Mouse (Mus musculus) embryonic facial prominence, embryonic 13.5 days (tissue): ENCODE results near the gene Arv1. TPM values are rescaled to one million over a fixed set of nuclear protein-coding genes. Genes with fewer than 3 reads are reported as not detected.
A peak's percentile ranks its signal among the peaks of the same experiment; 100 is the strongest.

ENCODE experiments used
- ATAC-seq: fragments of 200-750 bp; cut with Nextera tagmentation; 2 replicates; pipeline ENCODE4 v1.8.0; 2017; ENCODE audit warnings: low read depth; ENCODE audit not compliant: insufficient number of reproducible peaks, insufficient read depth, low FRiP score, low TSS enrichment
- H3K27ac ChIP-seq: fragments of 300-500 bp; sonication (generic); 2 replicates; pipeline ENCODE4 v1.5.1; 2015; ENCODE audit warnings: moderate library complexity, mild to moderate bottlenecking, inconsistent platforms
- H3K27me3 ChIP-seq: fragments of 300-500 bp; sonication (generic); 2 replicates; pipeline ENCODE4 v1.6.1; 2015; ENCODE audit warnings: mild to moderate bottlenecking, inconsistent platforms
- H3K36me3 ChIP-seq: fragments of 300-500 bp; sonication (generic); 2 replicates; pipeline ENCODE4 v1.6.1; 2015; ENCODE audit warnings: mild to moderate bottlenecking, inconsistent platforms
- H3K4me1 ChIP-seq: fragments of 300-500 bp; sonication (generic); 2 replicates; pipeline ENCODE4 v1.6.1; 2015; ENCODE audit warnings: inconsistent platforms
- H3K4me2 ChIP-seq: fragments of 300-500 bp; sonication (generic); 2 replicates; pipeline ENCODE4 v1.6.1; 2015; ENCODE audit warnings: moderate library complexity, mild to moderate bottlenecking, inconsistent platforms
- H3K4me3 ChIP-seq: fragments of 300-500 bp; sonication (generic); 2 replicates; pipeline ENCODE4 v1.5.1; 2015; ENCODE audit warnings: mild to moderate bottlenecking, inconsistent platforms
- H3K9ac ChIP-seq: fragments of 300-500 bp; sonication (generic); 2 replicates; pipeline ENCODE4 v1.6.1; 2015; ENCODE audit warnings: mild to moderate bottlenecking, inconsistent platforms
- H3K9me3 ChIP-seq: fragments of 300-500 bp; sonication (generic); 2 replicates; pipeline ENCODE4 v1.6.1; 2016; ENCODE audit warnings: inconsistent platforms
- WGBS: fragments of 180-500 bp; shearing (Covaris S2); methylation state at CpG from one replicate; pipeline ENCODE4 v1.1.7; 2015; ENCODE audit warnings: mixed read lengths; 5-methylcytosine and 5-hydroxymethylcytosine counted together
- polyA plus RNA-seq: library from polyadenylated mRNA; unstranded; fragments of >200 nt; fragmentation: Nextera tagmentation; extraction: Ambion mirVana; gene quantifications from 2 replicates; pipeline ENCODE4 v1.2.1, GENCODE M21; 2015

The Arv1 gene
- polyA plus RNA-seq, 1 experiment from 2014 or later, result 30.1 TPM

DNA sequence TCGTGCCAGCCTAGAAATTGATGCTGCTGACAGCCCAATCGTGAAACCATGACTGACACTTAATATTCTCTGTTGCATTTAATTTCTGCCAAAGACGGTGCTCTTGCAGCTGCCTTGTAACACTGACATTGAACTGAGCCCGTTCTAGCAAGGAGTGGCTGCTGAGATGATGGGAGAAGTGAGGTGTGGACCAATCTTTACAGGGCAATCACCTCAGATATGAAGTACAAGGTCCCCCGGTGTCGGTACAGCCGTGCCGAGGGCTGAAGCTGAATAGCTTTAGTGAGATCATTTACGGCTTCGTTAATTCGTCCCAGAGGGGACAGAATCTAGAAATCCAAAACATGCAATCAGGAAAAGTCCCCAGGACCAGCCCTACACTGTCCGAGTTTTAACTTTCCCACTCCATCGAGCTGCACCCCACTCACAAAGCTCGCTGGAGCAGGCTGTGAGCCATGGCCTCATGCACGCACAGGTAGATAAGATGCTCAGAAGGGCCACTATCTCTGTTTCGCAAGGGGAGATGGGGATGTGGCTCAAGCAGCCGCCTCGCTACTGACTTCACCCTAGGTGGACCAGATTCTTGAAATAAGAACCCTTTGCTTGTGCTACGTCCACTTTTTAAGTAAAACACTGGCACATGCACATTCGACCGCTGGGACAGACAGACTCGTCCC lies 26.4 kb upstream of the Arv1 start:
- no peaks in the 10 kb centered on the region for H3K9me3 ChIP-seq
- no peak overlapping the region for H3K4me2 ChIP-seq
- H3K27ac ChIP-seq, result no peak overlapping the region
- no peak overlapping the region for H3K4me3 ChIP-seq
- H3K9ac ChIP-seq, result no peak overlapping the region
- WGBS, result 91% methylated on average over 22 of the region's 22 CpGs
- no peaks in the 10 kb centered on the region for H3K4me1 ChIP-seq
- no peak for ATAC-seq
- H3K36me3 ChIP-seq, result peaks cover 67% of the 10 kb centered on the region
- no peaks in the 10 kb centered on the region for H3K27me3 ChIP-seq

GRCm38 (mm10) chr8:124700271-124700670 lies 21.7 kb upstream of the Arv1 start:
- Histone ChIP-seq H3K4me3 (no peak overlapping the region), H3K9me3 (no peaks in the 10 kb centered on the region), H3K9ac (no peak overlapping the region), H3K27ac (no peak overlapping the region), H3K4me1 (no peaks in the 10 kb centered on the region), H3K4me2 (no peak overlapping the region), H3K27me3 (no peaks in the 10 kb centered on the region), H3K36me3 (peaks cover 64% of the 10 kb centered on the region)
- 87% methylated on average over 5 of the region's 5 CpGs for WGBS
- ATAC-seq, result no peak

DNA sequence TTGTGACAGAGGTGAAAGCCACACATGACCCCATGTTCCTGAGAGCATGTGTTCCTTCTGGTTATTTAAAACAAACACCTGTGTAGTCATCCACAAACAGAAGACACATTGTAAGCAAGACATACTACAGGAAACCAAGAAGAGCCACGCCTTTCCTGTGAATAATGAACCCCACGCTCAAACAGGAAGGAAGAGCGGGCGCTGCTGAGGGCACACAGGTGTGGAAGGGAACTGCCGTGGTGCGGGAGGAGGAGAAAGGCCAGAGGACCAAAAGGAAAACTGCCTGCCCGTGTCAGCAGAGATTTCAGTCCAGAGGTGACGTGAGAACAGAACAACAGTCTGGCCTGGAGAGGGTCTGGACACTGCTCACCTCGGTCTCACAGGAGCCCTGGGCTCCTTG lies 20.9 kb upstream of the Arv1 start:
- Histone ChIP-seq H3K27me3 (no peaks in the 10 kb centered on the region), H3K9ac (no peak overlapping the region), H3K36me3 (peaks cover 65% of the 10 kb centered on the region), H3K4me1 (no peaks in the 10 kb centered on the region), H3K4me2 (no peak overlapping the region), H3K4me3 (no peak overlapping the region), H3K9me3 (no peaks in the 10 kb centered on the region), H3K27ac (no peak overlapping the region)
- WGBS, result 83% methylated on average over 9 of the region's 9 CpGs
- no peak for ATAC-seq

DNA sequence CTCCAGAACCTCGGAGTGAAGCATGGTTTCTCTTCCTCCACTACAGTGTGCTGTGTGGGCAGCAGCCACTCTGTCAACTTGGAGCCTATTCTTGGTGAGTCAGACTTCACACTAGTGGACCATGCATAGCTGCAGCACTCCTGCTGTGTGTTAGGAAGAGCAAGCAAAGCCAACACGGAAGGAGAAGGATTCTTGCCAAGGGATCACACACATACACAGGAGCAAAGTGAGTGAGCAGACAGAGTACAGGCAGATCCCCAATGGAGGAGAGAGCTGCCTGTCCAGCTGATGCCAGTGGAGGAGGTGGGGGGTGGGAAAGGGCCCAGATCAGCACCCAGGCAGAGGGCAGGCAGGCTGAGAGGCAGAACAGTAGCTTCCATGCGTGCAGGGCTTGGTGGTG lies 19.8 kb upstream of the Arv1 start:
- Histone ChIP-seq H3K4me3 (no peak overlapping the region), H3K9me3 (no peaks in the 10 kb centered on the region), H3K4me1 (no peaks in the 10 kb centered on the region), H3K36me3 (peaks cover 64% of the 10 kb centered on the region), H3K4me2 (no peak overlapping the region), H3K9ac (no peak overlapping the region), H3K27me3 (no peaks in the 10 kb centered on the region), H3K27ac (no peak overlapping the region)
- WGBS, result 86% methylated on average over 3 of the region's 3 CpGs
- no peak for ATAC-seq

- Histone ChIP-seq H3K4me2 (no peak overlapping the region), H3K27ac (no peak overlapping the region), H3K27me3 (no peaks in the 10 kb centered on the region), H3K9ac (no peak overlapping the region), H3K36me3 (peaks cover 52% of the 10 kb centered on the region), H3K4me1 (no peaks in the 10 kb centered on the region), H3K4me3 (no peak overlapping the region), H3K9me3 (no peaks in the 10 kb centered on the region)
- no peak for ATAC-seq
- 64% methylated on average over 4 of the region's 4 CpGs for WGBS
Measured at GRCm38 (mm10) chr8:124703526-124703925, 18.4 kb upstream of the Arv1 start.

DNA sequence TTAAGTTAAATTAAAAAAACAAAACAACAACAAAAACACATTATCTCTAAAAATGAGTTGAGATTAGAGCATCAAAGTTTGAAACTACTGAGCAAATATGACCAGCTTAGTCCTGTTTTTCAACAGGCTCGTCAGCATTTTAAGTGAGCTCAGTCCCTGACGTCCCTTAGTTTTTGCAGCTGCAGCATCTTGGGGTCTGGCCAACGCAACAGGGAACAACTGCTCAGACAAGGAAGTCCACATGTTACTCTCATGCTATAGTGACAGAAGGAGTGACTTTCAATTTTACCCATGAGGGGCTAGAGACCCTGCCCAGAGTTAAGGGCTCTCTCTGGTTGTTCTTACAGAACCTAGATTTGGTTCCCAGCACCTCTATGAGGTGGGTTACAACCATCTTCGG lies 17.6 kb upstream of the Arv1 start:
- no peak for ATAC-seq
- no peak overlapping the region for H3K4me2 ChIP-seq
- no peaks in the 10 kb centered on the region for H3K9me3 ChIP-seq
- 89% methylated on average over 4 of the region's 4 CpGs for WGBS
- no peaks in the 10 kb centered on the region for H3K4me1 ChIP-seq
- no peaks in the 10 kb centered on the region for H3K27me3 ChIP-seq
- no peak overlapping the region for H3K27ac ChIP-seq
- no peak overlapping the region for H3K9ac ChIP-seq
- H3K36me3 ChIP-seq, result peaks cover 55% of the 10 kb centered on the region
- H3K4me3 ChIP-seq, result no peak overlapping the region

DNA sequence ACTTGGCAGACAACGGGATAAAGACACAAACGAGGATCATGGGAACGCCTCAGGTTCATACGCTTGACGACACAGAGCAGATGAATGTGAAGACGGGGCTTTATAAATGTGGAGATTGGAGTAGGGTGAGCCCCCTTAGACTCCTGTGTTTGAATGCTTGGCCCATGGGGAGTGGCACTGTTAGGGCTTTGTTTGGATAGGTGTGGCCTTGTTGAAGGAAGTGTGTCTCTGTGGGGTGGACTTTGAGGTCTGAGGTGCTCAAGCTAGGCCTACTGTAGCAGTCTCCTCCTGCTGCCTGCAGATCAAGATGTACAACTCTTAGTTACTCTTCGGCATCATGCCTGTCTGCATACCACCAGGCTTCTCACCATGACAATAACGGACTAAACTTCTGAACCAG lies 16.1 kb upstream of the Arv1 start:
- Histone ChIP-seq H3K4me1 (no peaks in the 10 kb centered on the region), H3K36me3 (peaks cover 49% of the 10 kb centered on the region), H3K9me3 (no peaks in the 10 kb centered on the region), H3K27me3 (no peaks in the 10 kb centered on the region), H3K4me3 (no peak overlapping the region), H3K27ac (no peak overlapping the region), H3K4me2 (no peak overlapping the region), H3K9ac (no peak overlapping the region)
- WGBS, result 94% methylated on average over 8 of the region's 8 CpGs
- no peak for ATAC-seq

GRCm38 (mm10) chr8:124713207-124713606 lies 8.7 kb upstream of the Arv1 start:
- ATAC-seq, result no peak
- Histone ChIP-seq H3K4me2 (no peak overlapping the region), H3K4me3 (no peak overlapping the region), H3K27me3 (no peaks in the 10 kb centered on the region), H3K4me1 (no peaks in the 10 kb centered on the region), H3K9ac (no peak overlapping the region), H3K27ac (no peak overlapping the region), H3K9me3 (no peaks in the 10 kb centered on the region), H3K36me3 (peaks cover 47% of the 10 kb centered on the region)
- WGBS, result 91% methylated on average over 6 of the region's 6 CpGs

- Histone ChIP-seq H3K9me3 (no peaks in the 10 kb centered on the region), H3K27ac (no peak overlapping the region), H3K36me3 (peaks cover 30% of the 10 kb centered on the region), H3K9ac (no peak overlapping the region), H3K4me1 (peaks cover 5% of the 10 kb centered on the region), H3K4me2 (no peak overlapping the region), H3K27me3 (no peaks in the 10 kb centered on the region), H3K4me3 (no peak overlapping the region)
- no peak for ATAC-seq
- WGBS, result 86% methylated on average over 8 of the region's 8 CpGs
Measured at GRCm38 (mm10) chr8:124715736-124716135, 6.2 kb upstream of the Arv1 start.

DNA sequence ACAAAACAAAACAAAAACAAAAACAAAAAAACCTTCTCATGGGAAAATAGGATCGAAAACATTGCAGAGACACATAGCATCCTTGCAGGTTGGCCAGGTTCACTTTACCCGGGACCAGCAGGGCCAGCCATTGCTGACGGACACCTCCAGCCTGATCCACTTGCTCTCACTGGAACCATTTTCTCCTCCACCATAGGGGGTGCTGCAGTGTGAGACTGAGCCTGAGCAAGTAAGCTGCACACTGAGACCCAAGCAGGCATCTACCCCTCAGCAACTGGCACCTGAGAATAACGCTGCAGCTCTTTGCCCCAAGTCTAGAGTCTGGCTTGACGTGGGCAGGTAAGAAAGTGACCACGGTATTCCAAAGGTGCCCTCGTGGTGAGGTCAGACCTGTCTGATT lies 1.8 kb upstream of the Arv1 start:
- Histone ChIP-seq H3K9me3 (no peaks in the 10 kb centered on the region), H3K36me3 (no peaks in the 10 kb centered on the region), H3K27ac (no peak overlapping the region), H3K4me1 (peaks cover 20% of the 10 kb centered on the region), H3K27me3 (no peaks in the 10 kb centered on the region), H3K4me3 (no peak overlapping the region), H3K4me2 (no peak overlapping the region), H3K9ac (0 out of 2 replicates have a peak overlapping the region, but pooled peaks have one; percentile 86)
- ATAC-seq, result no peak
- 81% methylated on average over 7 of the region's 7 CpGs for WGBS

- H3K27ac ChIP-seq, result no peak overlapping the region
- ATAC-seq, result peak; percentile 49
Measured at GRCm38 (mm10) chr8:124720938-124721861, 739 bp upstream of the Arv1 start.

GRCm38 (mm10) chr8:124724301-124724700 lies 2.4 kb downstream of the Arv1 start:
- no peak for ATAC-seq
- H3K27ac ChIP-seq, result no peak overlapping the region
- no peak overlapping the region for H3K4me3 ChIP-seq
- no peak overlapping the region for H3K9ac ChIP-seq
- no peak overlapping the region for H3K4me2 ChIP-seq
- WGBS, result 97% methylated on average over 7 of the region's 7 CpGs
- peaks cover 20% of the 10 kb centered on the region for H3K4me1 ChIP-seq
- no peaks in the 10 kb centered on the region for H3K9me3 ChIP-seq
- H3K27me3 ChIP-seq, result no peaks in the 10 kb centered on the region
- H3K36me3 ChIP-seq, result peaks cover 33% of the 10 kb centered on the region

More at GRCm38 (mm10) chr8:124720938-124721861, 739 bp upstream of the Arv1 start:
- peak overlapping the region; percentile 94 for H3K4me3 ChIP-seq
- peaks cover 20% of the 10 kb centered on the region for H3K4me1 ChIP-seq
- H3K9me3 ChIP-seq, result no peaks in the 10 kb centered on the region
- peaks cover 3% of the 10 kb centered on the region for H3K36me3 ChIP-seq
- H3K9ac ChIP-seq, result peak overlapping the region; percentile 86
- H3K4me2 ChIP-seq, result peak overlapping the region; percentile 93
- 3% methylated on average over 31 of the region's 31 CpGs for WGBS
- no peaks in the 10 kb centered on the region for H3K27me3 ChIP-seq
